Mouse (Mus musculus): ENCODE results near the gene Psat1.

DNA sequence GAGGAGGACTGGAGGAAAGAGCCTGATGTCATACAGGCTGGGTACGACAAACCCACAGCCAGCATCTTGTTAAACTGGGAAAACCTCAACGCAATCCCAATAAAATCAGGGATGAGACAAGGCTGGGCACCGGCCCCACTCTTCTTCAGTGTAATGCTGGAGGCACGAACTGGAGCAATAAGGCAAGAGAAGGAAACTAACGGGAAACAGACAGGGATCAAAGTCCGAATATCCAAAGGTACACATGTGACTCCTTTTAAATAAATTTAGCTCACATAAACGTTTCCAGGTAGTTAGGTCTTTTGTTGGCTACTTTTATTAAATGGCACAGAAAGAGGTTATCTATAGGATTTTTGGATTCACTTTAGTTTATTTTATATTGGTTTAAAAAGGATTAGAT is 1.3 kb upstream of the Psat1 start:
- TF ChIP-seq FLI1 (IDR thresholded peaks at IDR 0.05; ENCODE audit: low read length) (no peak), GATA1 (IDR thresholded peaks at IDR 0.05; ENCODE audit: borderline replicate concordance, low read length) (no peak)

Data from megakaryocyte, embryonic 14.5 days (primary cell).